Mouse (Mus musculus) ES-Bruce4 (cell line): ENCODE measurements around the gene Gdi2.

Source experiments
- CTCF ChIP-seq: IDR thresholded peaks from one replicate; pipeline ENCODE4 v1.8.1; 2011; ENCODE audit warnings: low read depth, low read length
- EP300 ChIP-seq: IDR thresholded peaks from 2 replicates; pipeline ENCODE4 v1.6.1; 2011; ENCODE audit warnings: low read depth, low read length; ENCODE audit not compliant: insufficient read depth
- POLR2A ChIP-seq: IDR thresholded peaks from one replicate; pipeline ENCODE4 v1.8.1; 2011; ENCODE audit warnings: low read length; ENCODE audit not compliant: insufficient read depth

GRCm38 (mm10) chr13:3540166-3540565 lies 2.3 kb downstream of the Gdi2 start:
- TF ChIP-seq CTCF (no peak), EP300 (no peak), POLR2A (no peak)
